Mouse (Mus musculus) bone marrow, adult 2 months (tissue): ENCODE measurements at regions not wholly inside any gene's neighbourhood (a gene's known extent, or its start where the extent isn't known, plus 50 kb on each side); places are given as distances from the start of the nearest gene placed in this dataset.
A peak's percentile ranks its signal among the peaks of the same experiment; 100 is the strongest.

Experiments used
- H3K27ac ChIP-seq: fragments of 200-500 bp; 2 replicates; pipeline ENCODE4 v1.5.1; 2012; ENCODE audit warnings: low read depth, mild to moderate bottlenecking, control low read depth, inconsistent platforms, low read length; ENCODE audit not compliant: control insufficient read depth, poor library complexity, insufficient read depth
- H3K4me1 ChIP-seq: fragments of 200-500 bp; 2 replicates; pipeline ENCODE4 v1.6.1; 2011; ENCODE audit warnings: low read length; ENCODE audit not compliant: control insufficient read depth, insufficient read depth
- H3K4me3 ChIP-seq: fragments of 200-500 bp; replicated peaks from 2 replicates; pipeline ENCODE3; 2011; ENCODE audit warnings: mild to moderate bottlenecking, low read depth, low read length, control low read depth; ENCODE audit not compliant: control insufficient read depth
- CTCF ChIP-seq: fragments of 200-500 bp; IDR thresholded peaks from 2 replicates; pipeline ENCODE4 v1.5.1; 2011; ENCODE audit warnings: low read length, control low read depth; ENCODE audit not compliant: control insufficient read depth, insufficient read depth
- POLR2A ChIP-seq: fragments of 200-500 bp; IDR thresholded peaks from 2 replicates; pipeline ENCODE4 v1.6.1; 2011; ENCODE audit warnings: low read depth, mild to moderate bottlenecking, control low read depth, low read length, borderline replicate concordance; ENCODE audit not compliant: control insufficient read depth
- WGBS: fragments of 180-500 bp; shearing (Covaris S2); methylation state at CpG from one replicate; pipeline ENCODE4 v1.1.7; 2018; 5-methylcytosine and 5-hydroxymethylcytosine counted together

GRCm38 (mm10) chr13:35189028-35189711 is 162.3 kb upstream of the Eci2 start:
- TF ChIP-seq CTCF (no peak), POLR2A (0 out of 2 replicates have a peak, but pooled peaks have one; percentile 14)
- Histone ChIP-seq H3K4me1 (peaks cover 1% of the 10 kb centered on the region; the same call in 1 of the 2 replicates), H3K27ac (peak overlapping the region; percentile 50), H3K4me3 (peak overlapping the region; percentile 60)
- 4% methylated on average over 16 of the region's 16 CpGs for WGBS

- Histone ChIP-seq H3K27ac (no peak overlapping the region), H3K4me1 (no peaks in the 10 kb centered on the region; the same call in 1 of the 2 replicates), H3K4me3 (no peak overlapping the region)
- WGBS, result 67% methylated on average over 1 of the region's 1 CpGs
- TF ChIP-seq POLR2A (no peak), CTCF (no peak)
Measured at GRCm38 (mm10) chr13:35202069-35202468, 175.2 kb upstream of the Eci2 start.

- WGBS, result 28% methylated on average over 3 of the region's 3 CpGs
- no peak overlapping the region for H3K4me3 ChIP-seq
- peaks cover 6% of the 10 kb centered on the region for H3K4me1 ChIP-seq
- no peak overlapping the region for H3K27ac ChIP-seq
- TF ChIP-seq POLR2A, result no peak
- TF ChIP-seq CTCF, result no peak
Measured at GRCm38 (mm10) chr13:35208319-35208718, 181.4 kb upstream of the Eci2 start.

GRCm38 (mm10) chr13:35209551-35209950 is 182.7 kb upstream of the Eci2 start:
- Histone ChIP-seq H3K4me1 (peaks cover 6% of the 10 kb centered on the region), H3K4me3 (no peak overlapping the region), H3K27ac (no peak overlapping the region)
- no peak for TF ChIP-seq POLR2A
- no peak for TF ChIP-seq CTCF
- 3% methylated on average over 4 of the region's 4 CpGs for WGBS

- H3K4me3 ChIP-seq, result no peak overlapping the region
- H3K4me1 ChIP-seq, result peaks cover 6% of the 10 kb centered on the region
- WGBS, result 88% methylated on average over 9 of the region's 9 CpGs
- H3K27ac ChIP-seq, result no peak overlapping the region
- TF ChIP-seq POLR2A (no peak), CTCF (no peak)
Measured at GRCm38 (mm10) chr13:35211834-35212233, 184.9 kb upstream of the Eci2 start.

- H3K4me3 ChIP-seq, result no peak overlapping the region
- TF ChIP-seq POLR2A (no peak), CTCF (no peak)
- peaks cover 6% of the 10 kb centered on the region for H3K4me1 ChIP-seq
- H3K27ac ChIP-seq, result no peak overlapping the region
- WGBS, result 80% methylated on average over 4 of the region's 4 CpGs
Measured at GRCm38 (mm10) chr13:35212276-35212675, 185.4 kb upstream of the Eci2 start.

- H3K27ac ChIP-seq, result no peak overlapping the region
- H3K4me1 ChIP-seq, result peaks cover 5% of the 10 kb centered on the region
- 91% methylated on average over 4 of the region's 4 CpGs for WGBS
- TF ChIP-seq POLR2A (no peak), CTCF (no peak)
- H3K4me3 ChIP-seq, result no peak overlapping the region
Measured at GRCm38 (mm10) chr13:35214219-35214618, 187.3 kb upstream of the Eci2 start.

GRCm38 (mm10) chr13:35226142-35226829 is 199.4 kb upstream of the Eci2 start:
- Histone ChIP-seq H3K4me3 (no peak overlapping the region), H3K4me1 (no peaks in the 10 kb centered on the region), H3K27ac (no peak overlapping the region)
- WGBS, result 80% methylated on average over 7 of the region's 7 CpGs
- TF ChIP-seq POLR2A (no peak), CTCF (no peak)

GRCm38 (mm10) chr13:35226944-35227343 is 200.0 kb upstream of the Eci2 start:
- TF ChIP-seq POLR2A (no peak), CTCF (no peak)
- Histone ChIP-seq H3K4me3 (no peak overlapping the region), H3K4me1 (no peaks in the 10 kb centered on the region), H3K27ac (no peak overlapping the region)
- 74% methylated on average over 1 of the region's 1 CpGs for WGBS
